Mouse (Mus musculus) limb, embryonic 15.5 days (tissue): Measurements from ENCODE around the gene BC037034. TPM values are rescaled to one million over a fixed set of nuclear protein-coding genes. Genes with fewer than 3 reads are reported as not detected.
"Not testable (repeated sequence)": the region's sequence is repeated elsewhere in the genome, so short reads cannot be mapped to it uniquely, and the experiment has no call there.

Source experiments
- ATAC-seq: fragments of 200-750 bp; cut with Nextera tagmentation; 2 replicates; pipeline ENCODE4 v1.8.0; 2017; ENCODE audit warnings: low read depth, moderate TSS enrichment; ENCODE audit not compliant: insufficient number of reproducible peaks, low FRiP score, low TSS enrichment
- H3K27ac ChIP-seq: fragments of 300-500 bp; sonication (generic); 2 replicates; pipeline ENCODE4 v1.5.1; 2015; ENCODE audit warnings: moderate library complexity, mild to moderate bottlenecking, inconsistent platforms
- H3K27me3 ChIP-seq: fragments of 300-500 bp; sonication (generic); 2 replicates; pipeline ENCODE4 v1.6.1; 2015; ENCODE audit warnings: inconsistent platforms
- H3K36me3 ChIP-seq: fragments of 300-500 bp; sonication (generic); 2 replicates; pipeline ENCODE4 v1.6.1; 2015; ENCODE audit warnings: inconsistent platforms
- H3K4me1 ChIP-seq: fragments of 300-500 bp; sonication (generic); 2 replicates; pipeline ENCODE4 v1.6.1; 2015; ENCODE audit warnings: inconsistent platforms
- H3K4me2 ChIP-seq: fragments of 300-500 bp; sonication (generic); 2 replicates; pipeline ENCODE4 v1.6.1; 2015; ENCODE audit warnings: mild to moderate bottlenecking, inconsistent platforms
- H3K4me3 ChIP-seq: fragments of 300-500 bp; sonication (generic); 2 replicates; pipeline ENCODE4 v1.5.1; 2015; ENCODE audit warnings: mild to moderate bottlenecking, inconsistent platforms
- H3K9ac ChIP-seq: fragments of 300-500 bp; sonication (generic); 2 replicates; pipeline ENCODE4 v1.6.1; 2015; ENCODE audit warnings: inconsistent platforms
- H3K9me3 ChIP-seq: fragments of 300-500 bp; sonication (generic); 2 replicates; pipeline ENCODE4 v1.6.1; 2016; ENCODE audit warnings: inconsistent platforms
- WGBS: fragments of 180-500 bp; shearing (Covaris S2); methylation state at CpG from one replicate; pipeline ENCODE4 v1.1.7; 2015; 5-methylcytosine and 5-hydroxymethylcytosine counted together
- polyA plus RNA-seq: library from polyadenylated mRNA; unstranded; fragments of >200 nt; fragmentation: Nextera tagmentation; extraction: Ambion mirVana; gene quantifications from 2 replicates; pipeline ENCODE4 v1.2.1, GENCODE M21; 2015

BC037034 gene
- polyA plus RNA-seq, 1 experiment from 2014 or later: 5.1 TPM

- no peak for ATAC-seq
- H3K4me2 ChIP-seq: no peak overlapping the region
- H3K4me1 ChIP-seq: no peaks in the 10 kb centered on the region
- no peak overlapping the region for H3K9ac ChIP-seq
- no peaks in the 10 kb centered on the region for H3K36me3 ChIP-seq
- H3K27me3 ChIP-seq: no peaks in the 10 kb centered on the region
- H3K27ac ChIP-seq: no peak overlapping the region
- WGBS: 72% methylated on average over 2 of the region's 2 CpGs
- H3K9me3 ChIP-seq: no peaks in the 10 kb centered on the region
- no peak overlapping the region for H3K4me3 ChIP-seq
Observed at GRCm38 (mm10) chr5:138233778-138234177, 30.1 kb downstream of the BC037034 start.

- no peak overlapping the region for H3K4me3 ChIP-seq
- no peaks in the 10 kb centered on the region for H3K36me3 ChIP-seq
- no peaks in the 10 kb centered on the region for H3K4me1 ChIP-seq
- no peak overlapping the region for H3K9ac ChIP-seq
- no peaks in the 10 kb centered on the region for H3K27me3 ChIP-seq
- H3K9me3 ChIP-seq: no peaks in the 10 kb centered on the region
- H3K27ac ChIP-seq: no peak overlapping the region
- no peak for ATAC-seq
- 86% methylated on average over 3 of the region's 3 CpGs for WGBS
- no peak overlapping the region for H3K4me2 ChIP-seq
Observed at GRCm38 (mm10) chr5:138229511-138229910, 34.3 kb downstream of the BC037034 start.

- Histone ChIP-seq H3K36me3 (no peaks in the 10 kb centered on the region), H3K9ac (no peak overlapping the region), H3K9me3 (no peaks in the 10 kb centered on the region), H3K27me3 (no peaks in the 10 kb centered on the region), H3K4me2 (no peak overlapping the region), H3K4me1 (no peaks in the 10 kb centered on the region), H3K4me3 (no peak overlapping the region), H3K27ac (no peak overlapping the region)
- 57% methylated on average over 3 of the region's 3 CpGs for WGBS
- no peak for ATAC-seq
Observed at GRCm38 (mm10) chr5:138228026-138228425, 35.8 kb downstream of the BC037034 start.

- Histone ChIP-seq H3K4me2 (no peak overlapping the region), H3K27me3 (no peaks in the 10 kb centered on the region), H3K27ac (no peak overlapping the region), H3K9ac (no peak overlapping the region), H3K9me3 (no peaks in the 10 kb centered on the region), H3K4me1 (no peaks in the 10 kb centered on the region), H3K36me3 (no peaks in the 10 kb centered on the region), H3K4me3 (no peak overlapping the region)
- no peak for ATAC-seq
- 66% methylated on average over 2 of the region's 2 CpGs for WGBS
Observed at GRCm38 (mm10) chr5:138227367-138227766, 36.5 kb downstream of the BC037034 start.

- no peak overlapping the region for H3K4me2 ChIP-seq
- H3K27ac ChIP-seq: no peak overlapping the region
- no peaks in the 10 kb centered on the region for H3K27me3 ChIP-seq
- ATAC-seq: no peak
- H3K4me3 ChIP-seq: no peak overlapping the region
- no peaks in the 10 kb centered on the region for H3K36me3 ChIP-seq
- 69% methylated on average over 4 of the region's 4 CpGs for WGBS
- no peaks in the 10 kb centered on the region for H3K9me3 ChIP-seq
- H3K4me1 ChIP-seq: no peaks in the 10 kb centered on the region
- H3K9ac ChIP-seq: no peak overlapping the region
Observed at GRCm38 (mm10) chr5:138226491-138226890, 37.3 kb downstream of the BC037034 start.

- no peak for ATAC-seq
- no peak within 1 kb of the TSS for H3K4me2 ChIP-seq
- H3K4me3 ChIP-seq: no peak within 1 kb of the TSS
- H3K36me3 ChIP-seq: no peaks in the 10 kb centered on the region
- H3K9ac ChIP-seq: no peak within 1 kb of the TSS
- no peak within 1 kb of the TSS for H3K27ac ChIP-seq
- WGBS: 59% methylated on average over 2 of the region's 2 CpGs
- no peaks in the 10 kb centered on the region for H3K4me1 ChIP-seq
- H3K27me3 ChIP-seq: no peaks in the 10 kb centered on the region
- no peaks in the 10 kb centered on the region for H3K9me3 ChIP-seq
Observed at GRCm38 (mm10) chr5:138225700-138226099, 38.1 kb downstream of the BC037034 start, which contains the start of gene Nxpe5. TSS of gene Nxpe5 (plus strand) at chr5:138225898.

- H3K9me3 ChIP-seq: no peaks in the 10 kb centered on the region
- H3K4me3 ChIP-seq: no peak overlapping the region
- no peaks in the 10 kb centered on the region for H3K36me3 ChIP-seq
- no peak for ATAC-seq
- no peaks in the 10 kb centered on the region for H3K27me3 ChIP-seq
- no peak overlapping the region for H3K4me2 ChIP-seq
- 50% methylated on average over 3 of the region's 3 CpGs for WGBS
- no peak overlapping the region for H3K27ac ChIP-seq
- no peak overlapping the region for H3K9ac ChIP-seq
- H3K4me1 ChIP-seq: no peaks in the 10 kb centered on the region
Observed at GRCm38 (mm10) chr5:138223287-138223686, 40.5 kb downstream of the BC037034 start.

GRCm38 (mm10) chr5:138222111-138222510 is 41.7 kb downstream of the BC037034 start:
- Histone ChIP-seq H3K9ac (no peak overlapping the region), H3K27ac (no peak overlapping the region), H3K4me3 (no peak overlapping the region), H3K9me3 (peaks cover 1% of the 10 kb centered on the region; the same call in 1 of the 2 replicates), H3K27me3 (no peaks in the 10 kb centered on the region), H3K4me2 (no peak overlapping the region), H3K4me1 (no peaks in the 10 kb centered on the region), H3K36me3 (no peaks in the 10 kb centered on the region)
- no peak for ATAC-seq
- 21% methylated on average over 4 of the region's 4 CpGs for WGBS

GRCm38 (mm10) chr5:138219864-138220263 is 44.0 kb downstream of the BC037034 start:
- no peak overlapping the region for H3K4me2 ChIP-seq
- peaks cover 10% of the 10 kb centered on the region; the same call in 1 of the 2 replicates for H3K9me3 ChIP-seq
- H3K4me3 ChIP-seq: no peak overlapping the region
- no peak overlapping the region for H3K9ac ChIP-seq
- H3K36me3 ChIP-seq: no peaks in the 10 kb centered on the region
- WGBS: 59% methylated on average over 2 of the region's 2 CpGs
- no peak overlapping the region for H3K27ac ChIP-seq
- ATAC-seq: no peak
- H3K4me1 ChIP-seq: no peaks in the 10 kb centered on the region
- no peaks in the 10 kb centered on the region for H3K27me3 ChIP-seq

- not testable (repeated sequence) for H3K4me2 ChIP-seq, H3K4me3 ChIP-seq, H3K9me3 ChIP-seq, H3K9ac ChIP-seq, H3K27me3 ChIP-seq, H3K4me1 ChIP-seq, H3K27ac ChIP-seq, ATAC-seq, H3K36me3 ChIP-seq
- WGBS: 93% methylated on average over 13 of the region's 13 CpGs
Observed at GRCm38 (mm10) chr5:138216632-138217031, 47.2 kb downstream of the BC037034 start.

Other genes starting within 250 kb of the BC037034 start
- not detected in 2 replicates for gene Smok3a, start 242.8 kb downstream of the BC037034 start, polyA plus RNA-seq
- gene Smok3b, start 242.6 kb downstream of the BC037034 start, polyA plus RNA-seq: not detected in 2 replicates
- not detected in 2 replicates for gene Smok3c, start 210.8 kb downstream of the BC037034 start, polyA plus RNA-seq
- gene Zkscan1, start 178.9 kb downstream of the BC037034 start, polyA plus RNA-seq: 15.6 and 17.0 TPM in 2 replicates
- gene Zscan21, start 147.1 kb downstream of the BC037034 start, polyA plus RNA-seq: 52.8 and 56.5 TPM in 2 replicates
- gene Zfp113, start 108.3 kb downstream of the BC037034 start, polyA plus RNA-seq: 15.9 and 18.5 TPM in 2 replicates
- 299 and 325 TPM in 2 replicates for gene Cops6, start 103.0 kb downstream of the BC037034 start, polyA plus RNA-seq
- gene Ap4m1, start 92.0 kb downstream of the BC037034 start, polyA plus RNA-seq: 22.8 and 24.3 TPM in 2 replicates
- 139 and 143 TPM in 2 replicates for gene Mcm7, start 91.6 kb downstream of the BC037034 start, polyA plus RNA-seq
- gene Taf6, start 76.6 kb downstream of the BC037034 start, polyA plus RNA-seq: 73.8 and 74.8 TPM in 2 replicates
- 69.4 and 69.7 TPM in 2 replicates for gene Cnpy4, start 76.5 kb downstream of the BC037034 start, polyA plus RNA-seq
- gene Mblac1, start 69.7 kb downstream of the BC037034 start, polyA plus RNA-seq: 8.4 and 9.2 TPM in 2 replicates
- gene Nxpe5, start 38.1 kb downstream of the BC037034 start, polyA plus RNA-seq: 0.11 TPM in 1 of 2 replicates, not detected in the other
- gene Lamtor4, start 8.6 kb downstream of the BC037034 start, polyA plus RNA-seq: 69.6 and 73.5 TPM in 2 replicates
- gene Gal3st4, start 8.8 kb upstream of the BC037034 start, polyA plus RNA-seq: 5.1 and 5.3 TPM in 2 replicates
- 0.17 and 0.30 TPM in 2 replicates for gene Gm43720, start 15.9 kb upstream of the BC037034 start, polyA plus RNA-seq
- gene Gpc2, start 16.0 kb upstream of the BC037034 start, polyA plus RNA-seq: 14.2 and 24.8 TPM in 2 replicates
- 4.8 and 5.5 TPM in 2 replicates for gene Stag3, start 16.2 kb upstream of the BC037034 start, polyA plus RNA-seq
- gene Pvrig, start 77.9 kb upstream of the BC037034 start, polyA plus RNA-seq: 0.21 and 0.36 TPM in 2 replicates
- gene Zfp157, start 177.4 kb upstream of the BC037034 start, polyA plus RNA-seq: 30.9 and 33.7 TPM in 2 replicates